Mouse (Mus musculus) ES-E14 (cell line): Measurements from ENCODE around the gene Lbhd1. TPM values are rescaled to one million over a fixed set of nuclear protein-coding genes. Genes with fewer than 3 reads are reported as not detected.
"Not testable (repeated sequence)": the region's sequence is repeated elsewhere in the genome, so short reads cannot be mapped to it uniquely, and the experiment has no call there.

Source experiments
- DNase-seq: peaks from one replicate; pipeline ENCODE4 v3.0.0-alpha.2; 2013; ENCODE audit warnings: low read depth, low spot score
- H3K27ac ChIP-seq: 2 replicates; pipeline ENCODE4 v1.5.1; 2012; ENCODE audit warnings: low read depth, mild to moderate bottlenecking, low read length, moderate library complexity, mixed read lengths; ENCODE audit not compliant: poor library complexity, insufficient read depth, severe bottlenecking
- H3K36me3 ChIP-seq: 2 replicates; pipeline ENCODE4 v1.6.1; 2012; ENCODE audit warnings: mild to moderate bottlenecking, low read length, moderate library complexity, mixed read lengths; ENCODE audit not compliant: control insufficient read depth, poor library complexity, insufficient read depth, severe bottlenecking
- H3K4me1 ChIP-seq, 2 experiments: fragments of 150-350 bp in 1 of 2; sonication (generic) in 1 of 2; 2 replicates each; pipeline ENCODE4 v1.6.1; 2012; ENCODE audit warnings: low read length in 2 of 2, mild to moderate bottlenecking in 1 of 2, mixed read lengths in 1 of 2; ENCODE audit not compliant: control insufficient read depth in 2 of 2, insufficient read depth in 2 of 2, poor library complexity in 1 of 2
- H3K4me3 ChIP-seq, 2 experiments: fragments of 150-350 bp in 1 of 2; sonication (generic) in 1 of 2; 2 replicates each; pipeline ENCODE4 v1.5.1; 2012; ENCODE audit warnings: low read length in 2 of 2, low read depth in 1 of 2, mild to moderate bottlenecking in 1 of 2, mixed read lengths in 1 of 2; ENCODE audit not compliant: insufficient read depth in 1 of 2, poor library complexity in 1 of 2, severe bottlenecking in 1 of 2
- H3K9ac ChIP-seq: 2 replicates; pipeline ENCODE4 v1.6.1; 2012; ENCODE audit warnings: low read depth, mild to moderate bottlenecking, low read length, mixed read lengths; ENCODE audit not compliant: poor library complexity, insufficient read depth, severe bottlenecking
- H3K9me3 ChIP-seq: fragments of 150-350 bp; sonication (generic); 2 replicates; pipeline ENCODE4 v1.6.1; 2012; ENCODE audit warnings: low read depth, mild to moderate bottlenecking, low read length; ENCODE audit not compliant: control insufficient read depth, insufficient read depth
- CHD2 ChIP-seq: IDR thresholded peaks from 2 replicates; pipeline ENCODE4 v1.6.1; 2014; ENCODE audit warnings: mild to moderate bottlenecking, low read depth, low read length, inconsistent platforms
- HCFC1 ChIP-seq: IDR thresholded peaks from 2 replicates; pipeline ENCODE4 v1.6.1; 2012; ENCODE audit warnings: low read length, inconsistent platforms, borderline replicate concordance; ENCODE audit not compliant: insufficient read depth
- MAFK ChIP-seq: IDR thresholded peaks from 2 replicates; pipeline ENCODE4 v1.6.1; 2014; ENCODE audit warnings: mild to moderate bottlenecking, low read depth, low read length, inconsistent platforms; ENCODE audit not compliant: insufficient read depth
- ZC3H11A ChIP-seq: IDR thresholded peaks from 2 replicates; pipeline ENCODE4 v1.6.1; 2012; ENCODE audit warnings: low read depth, mild to moderate bottlenecking, inconsistent platforms, low read length, borderline replicate concordance
- ZNF384 ChIP-seq: IDR thresholded peaks from 2 replicates; pipeline ENCODE4 v1.6.1; 2012; ENCODE audit warnings: low read depth, low read length, inconsistent platforms
- in situ Hi-C, 2 experiments: fragments of 600-800 bp; cut with MboI; formaldehyde crosslinking; loops; one replicate each; pipeline ENCODE4 v1.15.1; 2025; ENCODE audit warnings: low sequenced_read_pairs in 2 of 2, inconsistent platforms in 1 of 2; ENCODE audit not compliant: unreplicated experiment in 2 of 2
- total RNA-seq: library from RNA; depleted of rRNA; stranded (reverse); fragments of 300-350 nt; gene quantifications from 2 replicates; pipeline ENCODE4 v1.2.3, GENCODE M21; 2012

The Lbhd1 gene
- total RNA-seq, 1 experiment: 14.3 TPM

DNA sequence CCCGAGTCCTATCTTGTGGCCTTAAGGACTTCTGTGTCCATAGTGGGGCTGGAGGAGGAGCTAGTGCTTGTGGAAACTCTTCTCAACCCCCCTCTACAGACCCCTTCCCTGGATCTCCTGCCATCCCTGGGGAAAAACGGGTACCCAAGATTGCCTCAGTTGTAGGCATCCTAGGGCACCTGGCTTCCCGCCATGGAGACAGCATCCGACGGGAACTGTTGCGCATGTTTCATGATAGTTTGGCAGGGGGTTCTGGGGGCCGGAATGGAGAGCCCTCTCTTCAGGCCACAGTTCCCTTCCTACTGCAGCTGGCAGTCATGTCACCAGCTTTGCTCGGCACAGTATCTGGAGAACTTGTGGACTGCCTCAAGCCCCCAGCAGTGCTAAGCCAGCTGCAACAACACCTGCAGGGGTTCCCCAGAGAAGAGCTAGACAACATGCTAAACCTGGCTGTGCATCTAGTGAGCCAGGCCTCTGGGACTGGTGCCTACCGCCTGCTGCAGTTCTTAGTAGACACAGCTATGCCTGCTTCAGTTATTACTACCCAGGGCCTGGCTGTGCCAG is 11.9 kb downstream of the Lbhd1 start:
- H3K4me1 ChIP-seq: peaks cover 2 to 4% of the 10 kb centered on the region in 2 experiments; a peak in 2 of 4 replicates
- no peak overlapping the region for H3K4me3 ChIP-seq
- peaks cover 27% of the 10 kb centered on the region for H3K36me3 ChIP-seq
- in situ Hi-C loops: no loop called here
- H3K27ac ChIP-seq: no peak overlapping the region
- no peak for TF ChIP-seq ZNF384
- no peak for TF ChIP-seq CHD2
- no peak for TF ChIP-seq ZC3H11A
- TF ChIP-seq MAFK: no peak
- no peak for TF ChIP-seq HCFC1
- no peak for DNase-seq
- 0 out of 2 replicates have a peak overlapping the region, but pooled peaks have one; percentile 75 for H3K9ac ChIP-seq
- H3K9me3 ChIP-seq: no peaks in the 10 kb centered on the region

DNA sequence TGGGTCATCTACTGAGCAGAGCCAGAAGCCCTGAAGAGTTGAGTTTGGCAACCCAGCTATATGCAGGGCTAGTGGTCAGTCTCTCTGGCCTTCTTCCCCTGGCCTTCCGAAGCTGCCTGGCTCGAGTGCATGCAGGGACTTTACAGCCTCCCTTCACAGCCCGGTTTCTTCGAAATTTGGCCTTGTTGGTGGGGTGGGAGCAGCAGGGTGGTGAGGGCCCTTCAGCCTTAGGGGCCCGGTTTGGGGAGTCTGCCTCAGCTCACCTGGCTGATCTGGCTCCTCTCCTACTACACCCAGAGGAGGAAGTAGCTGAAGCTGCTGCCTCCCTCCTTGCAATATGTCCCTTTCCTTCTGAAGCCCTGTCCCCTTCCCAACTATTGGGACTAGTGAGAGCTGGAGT is 12.7 kb downstream of the Lbhd1 start:
- DNase-seq, in situ Hi-C loops, H3K4me1 ChIP-seq, H3K9me3 ChIP-seq, H3K4me3 ChIP-seq, H3K27ac ChIP-seq: not testable (repeated sequence)
- Histone ChIP-seq H3K36me3 (peaks cover 21% of the 10 kb centered on the region), H3K9ac (peak overlapping the region; percentile 75; the same call in 1 of the 2 replicates)

DNA sequence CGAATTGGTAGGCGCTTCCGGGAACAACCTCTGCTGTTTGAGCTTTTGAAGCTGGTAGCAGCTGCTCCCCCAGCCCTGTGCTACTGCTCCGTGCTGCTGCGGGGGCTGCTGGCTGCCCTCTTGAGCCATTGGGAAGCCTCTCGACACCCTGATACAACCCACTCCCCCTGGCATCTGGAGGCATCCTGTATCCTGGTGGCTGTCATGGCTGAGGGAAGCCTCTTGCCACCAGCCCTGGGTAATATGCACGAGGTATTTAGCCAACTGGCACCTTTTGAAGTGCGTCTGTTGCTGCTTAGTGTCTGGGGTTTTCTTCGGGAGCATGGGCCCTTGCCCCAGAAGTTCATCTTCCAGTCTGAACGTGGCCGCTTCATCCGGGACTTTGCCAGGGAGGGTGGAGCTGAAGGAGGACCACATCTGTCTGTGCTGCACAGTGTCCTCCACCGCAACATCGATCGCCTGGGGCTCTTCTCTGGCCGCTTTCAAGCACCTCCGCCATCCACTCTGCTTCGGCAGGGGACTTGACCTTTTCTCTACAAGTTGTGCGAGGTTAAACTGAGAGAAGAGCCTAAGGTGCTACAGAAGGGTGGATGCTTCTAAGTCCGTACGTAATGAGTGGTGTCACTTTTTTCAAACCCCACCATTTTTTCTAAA is 13.8 kb downstream of the Lbhd1 start:
- in situ Hi-C loops, H3K4me1 ChIP-seq, DNase-seq, H3K9me3 ChIP-seq: not testable (repeated sequence)
- Histone ChIP-seq H3K27ac (peak overlapping the region; percentile 71), H3K36me3 (peaks cover 20% of the 10 kb centered on the region), H3K9ac (peak overlapping the region; percentile 75), H3K4me3 (peak overlapping the region; percentile 31 to 100)

DNA sequence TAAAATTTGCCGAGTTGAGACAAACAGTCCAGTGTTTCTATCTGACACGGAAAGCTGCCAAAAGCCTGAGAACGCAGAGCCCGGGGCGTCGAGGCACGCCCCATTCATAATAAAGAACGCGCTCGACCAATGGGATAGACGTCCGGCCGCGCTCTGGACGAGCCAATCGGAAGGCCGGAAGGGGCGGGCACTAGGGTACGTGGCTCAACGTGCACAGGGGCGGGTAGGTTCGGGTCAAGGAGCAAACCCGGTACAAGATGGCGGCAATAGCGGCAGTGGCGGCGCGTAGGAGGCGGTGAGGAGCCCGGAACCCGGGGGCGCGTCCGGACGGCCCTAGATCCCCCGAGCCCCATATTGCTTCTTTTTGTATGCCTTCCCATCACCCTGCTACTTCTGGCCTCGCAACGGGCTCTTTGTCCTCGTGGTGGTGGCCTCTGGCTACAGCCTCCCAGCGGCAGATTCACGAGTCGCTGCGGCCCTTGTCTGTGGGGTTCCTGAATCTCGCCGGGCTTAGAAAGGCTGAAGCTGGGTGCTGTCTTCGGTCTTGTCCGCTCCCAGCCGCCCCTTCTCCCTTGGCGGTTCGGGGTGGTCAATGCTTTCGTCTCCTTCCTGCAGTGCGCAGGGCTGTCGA is 14.4 kb downstream of the Lbhd1 start, which contains the start of gene Ganab:
Ganab (plus strand) TSS at position 207 of the 631 bp plus-strand sequence.
- peak within 1 kb of the TSS; percentile 91 for H3K27ac ChIP-seq
- peak within 1 kb of the TSS; percentile 91 for H3K9ac ChIP-seq
- no peaks in the 10 kb centered on the region for H3K9me3 ChIP-seq
- peak; percentile 95 for DNase-seq
- H3K4me3 ChIP-seq: peak within 1 kb of the TSS; percentile 96 to 100
- TF ChIP-seq ZNF384 (no peak), ZC3H11A (no peak), HCFC1 (peak; percentile 54; the same call in 1 of the 2 replicates)
- in situ Hi-C loops: no loop called here
- H3K36me3 ChIP-seq: peaks cover 21% of the 10 kb centered on the region
- peaks cover 2 to 4% of the 10 kb centered on the region in 2 experiments; a peak in 1 of 4 replicates for H3K4me1 ChIP-seq

GRCm38 (mm10) chr19:8898576-8898975 is 15.0 kb downstream of the Lbhd1 start:
- TF ChIP-seq MAFK (no peak), CHD2 (0 out of 2 replicates have a peak, but pooled peaks have one; percentile 26)
- no peak for DNase-seq
- Histone ChIP-seq H3K4me3 (peak overlapping the region; percentile 96 to 100), H3K27ac (peak overlapping the region; percentile 91), H3K36me3 (peaks cover 25% of the 10 kb centered on the region), H3K9me3 (no peaks in the 10 kb centered on the region), H3K4me1 (peaks cover 2 to 4% of the 10 kb centered on the region in 2 experiments; a peak in 1 of 4 replicates), H3K9ac (peak overlapping the region; percentile 91)
- in situ Hi-C loops: no loop called here
